Mouse (Mus musculus) kidney, embryonic 16.5 days (tissue): ENCODE measurements around the gene Map4k4. TPM values are rescaled to one million over a fixed set of nuclear protein-coding genes. Genes with fewer than 3 reads are reported as not detected.

Experiments
- ATAC-seq: fragments of 200-750 bp; cut with Nextera tagmentation; 2 replicates; pipeline ENCODE4 v1.8.0; 2017; ENCODE audit warnings: moderate TSS enrichment; ENCODE audit not compliant: low FRiP score, low TSS enrichment
- H3K27ac ChIP-seq: fragments of 300-500 bp; sonication (generic); 2 replicates; pipeline ENCODE4 v1.5.1; 2014; ENCODE audit warnings: low read length
- H3K27me3 ChIP-seq: fragments of 300-500 bp; sonication (generic); 2 replicates; pipeline ENCODE4 v1.6.1; 2014; ENCODE audit warnings: low read length, control low read depth, mixed read lengths; ENCODE audit not compliant: insufficient read depth
- H3K36me3 ChIP-seq: fragments of 300-500 bp; sonication (generic); 2 replicates; pipeline ENCODE4 v1.6.1; 2014; ENCODE audit warnings: low read length, control low read depth, mixed read lengths; ENCODE audit not compliant: insufficient read depth
- H3K4me1 ChIP-seq: fragments of 300-500 bp; sonication (generic); 2 replicates; pipeline ENCODE4 v1.6.1; 2014; ENCODE audit warnings: low read length, control low read depth, mixed read lengths; ENCODE audit not compliant: insufficient read depth
- H3K4me2 ChIP-seq: fragments of 300-500 bp; sonication (generic); replicated peaks from 2 replicates; pipeline ENCODE4 v1.6.1; 2014; ENCODE audit warnings: low read depth, low read length
- H3K4me3 ChIP-seq: fragments of 300-500 bp; sonication (generic); 2 replicates; pipeline ENCODE4 v1.5.1; 2014; ENCODE audit warnings: mild to moderate bottlenecking, low read length
- H3K9ac ChIP-seq: fragments of 300-500 bp; sonication (generic); replicated peaks from 2 replicates; pipeline ENCODE4 v1.6.1; 2014; ENCODE audit warnings: low read length
- H3K9me3 ChIP-seq: fragments of 300-500 bp; sonication (generic); 2 replicates; pipeline ENCODE4 v1.6.1; 2016; ENCODE audit warnings: low read length, control low read depth
- WGBS: fragments of 180-500 bp; shearing (Covaris S2); extraction: QIAGEN DNeasy Blood & Tissue Kit; methylation state at CpG from one replicate; pipeline ENCODE4 v1.1.7; 2014; 5-methylcytosine and 5-hydroxymethylcytosine counted together
- polyA plus RNA-seq: library from polyadenylated mRNA; unstranded; fragments of >200 nt; fragmentation: Nextera tagmentation; extraction: Ambion mirVana; gene quantifications from 2 replicates; pipeline ENCODE4 v1.2.1, GENCODE M21; 2015

Map4k4 gene
- polyA plus RNA-seq, 1 experiment from 2014 or later: 14.3 TPM

- no peaks in the 10 kb centered on the region for H3K9me3 ChIP-seq
- no peaks in the 10 kb centered on the region for H3K27me3 ChIP-seq
- ATAC-seq: no peak
- no peak overlapping the region for H3K4me2 ChIP-seq
- H3K4me3 ChIP-seq: no peak overlapping the region
- no peak overlapping the region for H3K27ac ChIP-seq
- H3K4me1 ChIP-seq: peaks cover 75% of the 10 kb centered on the region
- no peak overlapping the region for H3K9ac ChIP-seq
- H3K36me3 ChIP-seq: no peaks in the 10 kb centered on the region
- WGBS: 58% methylated on average over 9 of the region's 9 CpGs
These were observed 31.6 kb downstream of the Map4k4 start for GRCm38 (mm10) chr1:39932216-39932739.

- H3K9ac ChIP-seq: no peak overlapping the region
- H3K27me3 ChIP-seq: no peaks in the 10 kb centered on the region
- no peak overlapping the region for H3K4me3 ChIP-seq
- ATAC-seq: no peak
- H3K27ac ChIP-seq: no peak overlapping the region
- H3K4me2 ChIP-seq: no peak overlapping the region
- H3K36me3 ChIP-seq: no peaks in the 10 kb centered on the region
- 55% methylated on average over 10 of the region's 10 CpGs for WGBS
- peaks cover 71% of the 10 kb centered on the region for H3K4me1 ChIP-seq
- H3K9me3 ChIP-seq: no peaks in the 10 kb centered on the region
These were observed 32.2 kb downstream of the Map4k4 start for GRCm38 (mm10) chr1:39932922-39933321.

GRCm38 (mm10) chr1:39934954-39935353 lies 34.2 kb downstream of the Map4k4 start:
- peaks cover 70% of the 10 kb centered on the region for H3K4me1 ChIP-seq
- no peak overlapping the region for H3K4me3 ChIP-seq
- 0 out of 2 replicates have a peak overlapping the region, but pooled peaks have one; percentile 12 for H3K4me2 ChIP-seq
- 30% methylated on average over 8 of the region's 8 CpGs for WGBS
- no peak for ATAC-seq
- no peaks in the 10 kb centered on the region for H3K9me3 ChIP-seq
- no peaks in the 10 kb centered on the region for H3K36me3 ChIP-seq
- H3K27ac ChIP-seq: no peak overlapping the region
- 0 out of 2 replicates have a peak overlapping the region, but pooled peaks have one; percentile 15 for H3K9ac ChIP-seq
- H3K27me3 ChIP-seq: no peaks in the 10 kb centered on the region

DNA sequence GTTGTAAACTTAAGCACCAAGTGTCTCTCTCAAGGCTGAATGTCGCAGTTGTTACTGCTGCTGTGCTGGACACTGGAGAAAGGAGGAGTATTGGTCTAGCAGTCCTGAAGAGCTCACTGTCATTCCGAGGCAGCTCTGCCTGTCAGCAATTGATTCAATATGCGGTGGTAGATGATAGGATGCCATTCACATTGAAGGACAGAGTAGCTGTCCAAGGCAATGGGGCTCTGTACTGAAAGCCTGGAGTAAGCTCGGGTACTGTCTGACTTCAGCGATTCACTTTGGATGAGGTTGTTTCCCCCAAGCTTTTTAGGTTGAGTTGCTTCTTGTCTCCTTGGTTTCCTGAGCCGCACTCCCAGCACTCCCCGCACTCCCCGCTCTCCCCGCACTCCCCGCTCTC lies 34.9 kb downstream of the Map4k4 start:
- no peak overlapping the region for H3K27ac ChIP-seq
- 2% methylated on average over 10 of the region's 10 CpGs for WGBS
- peaks cover 63% of the 10 kb centered on the region for H3K4me1 ChIP-seq
- no peak overlapping the region for H3K9ac ChIP-seq
- H3K4me3 ChIP-seq: peak overlapping the region; percentile 50
- H3K36me3 ChIP-seq: no peaks in the 10 kb centered on the region
- no peaks in the 10 kb centered on the region for H3K9me3 ChIP-seq
- ATAC-seq: no peak
- no peaks in the 10 kb centered on the region for H3K27me3 ChIP-seq
- H3K4me2 ChIP-seq: peak overlapping the region; percentile 70

GRCm38 (mm10) chr1:39936332-39936802 lies 35.7 kb downstream of the Map4k4 start:
- Histone ChIP-seq H3K27ac (0 out of 2 replicates have a peak overlapping the region, but pooled peaks have one; percentile 34), H3K9ac (peak overlapping the region; percentile 66), H3K4me3 (peak overlapping the region; percentile 50), H3K27me3 (no peaks in the 10 kb centered on the region), H3K4me1 (peaks cover 63% of the 10 kb centered on the region), H3K4me2 (peak overlapping the region; percentile 70), H3K9me3 (no peaks in the 10 kb centered on the region), H3K36me3 (no peaks in the 10 kb centered on the region)
- WGBS: under 1% methylated on average over 13 of the region's 13 CpGs
- ATAC-seq: peak; percentile 81

DNA sequence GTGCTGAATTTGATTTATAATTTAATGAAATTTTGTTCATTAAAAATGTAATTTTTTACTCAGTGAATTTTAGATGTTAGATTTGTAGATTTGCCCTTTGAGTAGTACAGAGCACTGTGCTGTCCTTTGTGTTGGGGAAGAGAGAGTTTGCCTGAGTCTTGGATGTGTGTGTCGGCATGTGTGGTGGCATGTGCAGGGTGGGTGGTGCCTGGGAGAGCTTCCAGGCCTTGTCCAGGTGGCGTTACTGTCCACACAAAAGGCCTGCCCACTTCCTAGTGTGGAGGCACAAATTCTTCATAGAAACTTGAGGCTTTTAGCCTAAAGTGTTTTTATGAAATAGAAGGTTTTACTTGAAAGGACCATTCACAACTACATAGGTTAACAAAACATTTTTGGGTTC lies 36.2 kb downstream of the Map4k4 start:
- Histone ChIP-seq H3K27ac (no peak overlapping the region), H3K9ac (no peak overlapping the region), H3K4me3 (no peak overlapping the region), H3K4me1 (peaks cover 63% of the 10 kb centered on the region), H3K27me3 (no peaks in the 10 kb centered on the region), H3K36me3 (no peaks in the 10 kb centered on the region), H3K9me3 (no peaks in the 10 kb centered on the region), H3K4me2 (no peak overlapping the region)
- WGBS: 71% methylated on average over 2 of the region's 2 CpGs
- no peak for ATAC-seq

GRCm38 (mm10) chr1:39937609-39938008 lies 36.9 kb downstream of the Map4k4 start:
- H3K36me3 ChIP-seq: no peaks in the 10 kb centered on the region
- H3K4me3 ChIP-seq: no peak overlapping the region
- H3K27ac ChIP-seq: no peak overlapping the region
- H3K4me2 ChIP-seq: no peak overlapping the region
- no peak for ATAC-seq
- H3K9me3 ChIP-seq: no peaks in the 10 kb centered on the region
- no peaks in the 10 kb centered on the region for H3K27me3 ChIP-seq
- H3K9ac ChIP-seq: no peak overlapping the region
- WGBS: 47% methylated on average over 4 of the region's 4 CpGs
- H3K4me1 ChIP-seq: peaks cover 63% of the 10 kb centered on the region

DNA sequence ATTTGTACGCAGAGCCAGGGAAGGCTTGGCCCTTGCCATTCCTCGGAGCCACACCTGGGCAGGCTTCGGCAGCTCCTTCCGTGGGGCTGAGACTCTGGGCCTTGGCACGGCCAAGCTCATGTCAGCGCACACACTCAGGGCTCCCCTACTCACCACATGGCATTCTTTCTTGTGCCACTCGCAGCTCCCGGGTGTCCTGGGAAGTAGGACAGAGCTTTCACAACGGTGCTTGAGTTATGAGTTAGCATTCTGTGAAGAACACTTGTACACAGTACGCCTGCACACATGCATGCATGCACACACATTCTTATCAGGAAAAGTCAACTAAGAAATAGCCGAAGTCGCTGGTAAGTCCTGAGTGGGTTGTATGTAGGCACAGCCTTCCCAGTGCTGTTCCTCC lies 38.7 kb downstream of the Map4k4 start:
- no peaks in the 10 kb centered on the region for H3K9me3 ChIP-seq
- H3K27ac ChIP-seq: no peak overlapping the region
- ATAC-seq: no peak
- H3K4me2 ChIP-seq: no peak overlapping the region
- peaks cover 57% of the 10 kb centered on the region for H3K4me1 ChIP-seq
- WGBS: 86% methylated on average over 12 of the region's 12 CpGs
- H3K27me3 ChIP-seq: no peaks in the 10 kb centered on the region
- no peak overlapping the region for H3K4me3 ChIP-seq
- no peak overlapping the region for H3K9ac ChIP-seq
- H3K36me3 ChIP-seq: no peaks in the 10 kb centered on the region

DNA sequence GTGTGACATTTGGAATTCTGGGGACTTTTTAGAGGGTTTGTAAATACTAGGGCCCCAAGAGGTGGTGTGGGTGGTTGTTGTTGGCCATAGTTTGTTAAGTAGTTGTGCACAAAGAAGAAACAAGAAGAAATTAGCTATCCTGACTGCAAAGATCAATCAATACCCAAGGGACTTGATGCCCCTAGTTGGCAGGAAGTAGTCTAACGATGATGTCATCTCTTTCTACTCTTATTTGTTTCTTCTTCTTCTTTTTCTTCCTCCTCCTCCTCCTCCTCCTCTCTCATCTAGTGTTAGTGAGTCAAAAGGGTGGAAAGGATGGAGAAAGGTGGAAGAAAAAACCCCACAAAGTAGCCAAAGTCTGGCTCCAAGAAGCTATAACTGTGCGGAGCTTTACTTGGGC lies 39.6 kb downstream of the Map4k4 start:
- no peak overlapping the region for H3K9ac ChIP-seq
- H3K27ac ChIP-seq: no peak overlapping the region
- H3K4me3 ChIP-seq: no peak overlapping the region
- no peaks in the 10 kb centered on the region for H3K36me3 ChIP-seq
- no peaks in the 10 kb centered on the region for H3K27me3 ChIP-seq
- peaks cover 52% of the 10 kb centered on the region for H3K4me1 ChIP-seq
- no peak overlapping the region for H3K4me2 ChIP-seq
- 78% methylated on average over 2 of the region's 2 CpGs for WGBS
- ATAC-seq: no peak
- no peaks in the 10 kb centered on the region for H3K9me3 ChIP-seq

GRCm38 (mm10) chr1:39941237-39942179 lies 40.8 kb downstream of the Map4k4 start:
- Histone ChIP-seq H3K36me3 (no peaks in the 10 kb centered on the region), H3K9ac (no peak overlapping the region), H3K4me2 (no peak overlapping the region), H3K4me3 (no peak overlapping the region), H3K4me1 (peaks cover 53% of the 10 kb centered on the region), H3K9me3 (no peaks in the 10 kb centered on the region), H3K27me3 (no peaks in the 10 kb centered on the region), H3K27ac (no peak overlapping the region)
- WGBS: 70% methylated on average over 10 of the region's 10 CpGs
- no peak for ATAC-seq
